Mouse (Mus musculus): ENCODE data around the gene Dnah2. TPM values are rescaled to one million over a fixed set of nuclear protein-coding genes. Genes with fewer than 3 reads are reported as not detected.

The Dnah2 gene
- 1.9 TPM in 2 replicates for polyA plus RNA-seq (2015; fragmentation: Nextera tagmentation; extraction: Ambion mirVana)

- Histone ChIP-seq H3K36me3 (ENCODE audit: control insufficient read depth, insufficient read depth, low read length) (no peaks in the 10 kb centered on the region), H3K4me3 (ENCODE audit: low read length) (no peak within 1 kb of the TSS), H3K4me1 (replicated peaks; ENCODE audit: control insufficient read depth, insufficient read depth, low read length) (peaks cover 10% of the 10 kb centered on the region), H3K9me3 (ENCODE audit: control insufficient read depth, low read length) (no peaks in the 10 kb centered on the region), H3K4me2 (ENCODE audit: low read depth, low read length) (no peak within 1 kb of the TSS), H3K9ac (ENCODE audit: low read length) (no peak within 1 kb of the TSS), H3K27ac (ENCODE audit: low read length) (no peak within 1 kb of the TSS), H3K27me3 (ENCODE audit: control insufficient read depth, insufficient read depth, low read depth, low read length) (no peaks in the 10 kb centered on the region; the same call in 1 of the 2 replicates)
- no peak for ATAC-seq (ENCODE audit: low read depth)
- WGBS = 20% methylated on average over 12 of the region's 12 CpGs
Observed at GRCm38 (mm10) chr11:69549060-69549656, at the start of gene Dnah2. Gene Dnah2, minus strand, starts transcription at chr11:69549110.

GRCm38 (mm10) chr11:69594853-69595252, 45.9 kb upstream of the Dnah2 start:
- Histone ChIP-seq H3K36me3 (ENCODE audit: control insufficient read depth, insufficient read depth, low read length) (peaks cover 12% of the 10 kb centered on the region), H3K9me3 (ENCODE audit: control insufficient read depth, low read length) (no peaks in the 10 kb centered on the region), H3K4me2 (ENCODE audit: low read depth, low read length) (no peak overlapping the region), H3K27me3 (ENCODE audit: control insufficient read depth, insufficient read depth, low read depth, low read length) (no peaks in the 10 kb centered on the region), H3K27ac (ENCODE audit: low read length) (no peak overlapping the region), H3K4me1 (replicated peaks; ENCODE audit: control insufficient read depth, insufficient read depth, low read length) (peaks cover 2% of the 10 kb centered on the region), H3K4me3 (ENCODE audit: low read length) (no peak overlapping the region), H3K9ac (ENCODE audit: low read length) (no peak overlapping the region)
- 96% methylated on average over 6 of the region's 6 CpGs for WGBS
- ATAC-seq (ENCODE audit: low read depth) = no peak

- Histone ChIP-seq H3K4me3 (ENCODE audit: low read length) (no peak overlapping the region), H3K9ac (ENCODE audit: low read length) (no peak overlapping the region), H3K36me3 (ENCODE audit: control insufficient read depth, insufficient read depth, low read length) (peaks cover 31% of the 10 kb centered on the region), H3K27me3 (ENCODE audit: control insufficient read depth, insufficient read depth, low read depth, low read length) (no peaks in the 10 kb centered on the region), H3K4me1 (replicated peaks; ENCODE audit: control insufficient read depth, insufficient read depth, low read length) (no peaks in the 10 kb centered on the region), H3K4me2 (ENCODE audit: low read depth, low read length) (no peak overlapping the region), H3K9me3 (ENCODE audit: control insufficient read depth, low read length) (no peaks in the 10 kb centered on the region), H3K27ac (ENCODE audit: low read length) (no peak overlapping the region)
- WGBS = 75% methylated on average over 4 of the region's 4 CpGs
- no peak for ATAC-seq (ENCODE audit: low read depth)
Observed at GRCm38 (mm10) chr11:69592799-69593198, 43.9 kb upstream of the Dnah2 start.

GRCm38 (mm10) chr11:69591899-69592637, 43.2 kb upstream of the Dnah2 start:
- Histone ChIP-seq H3K36me3 (ENCODE audit: control insufficient read depth, insufficient read depth, low read length) (peaks cover 39% of the 10 kb centered on the region), H3K27ac (ENCODE audit: low read length) (no peak overlapping the region), H3K4me1 (replicated peaks; ENCODE audit: control insufficient read depth, insufficient read depth, low read length) (no peaks in the 10 kb centered on the region), H3K4me3 (ENCODE audit: low read length) (no peak overlapping the region), H3K27me3 (ENCODE audit: control insufficient read depth, insufficient read depth, low read depth, low read length) (no peaks in the 10 kb centered on the region), H3K9me3 (ENCODE audit: control insufficient read depth, low read length) (no peaks in the 10 kb centered on the region), H3K9ac (ENCODE audit: low read length) (no peak overlapping the region), H3K4me2 (ENCODE audit: low read depth, low read length) (no peak overlapping the region)
- ATAC-seq (ENCODE audit: low read depth) = 0 out of 2 replicates have a peak, but pooled peaks have one; percentile 36
- WGBS = 65% methylated on average over 7 of the region's 7 CpGs

GRCm38 (mm10) chr11:69591424-69591823, 42.5 kb upstream of the Dnah2 start:
- H3K9ac ChIP-seq (ENCODE audit: low read length) = no peak overlapping the region
- H3K27ac ChIP-seq (ENCODE audit: low read length) = no peak overlapping the region
- H3K9me3 ChIP-seq (ENCODE audit: control insufficient read depth, low read length) = no peaks in the 10 kb centered on the region
- no peak for ATAC-seq (ENCODE audit: low read depth)
- 84% methylated on average over 3 of the region's 3 CpGs for WGBS
- H3K36me3 ChIP-seq (ENCODE audit: control insufficient read depth, insufficient read depth, low read length) = peaks cover 39% of the 10 kb centered on the region
- no peaks in the 10 kb centered on the region for H3K27me3 ChIP-seq (ENCODE audit: control insufficient read depth, insufficient read depth, low read depth, low read length)
- H3K4me1 ChIP-seq (replicated peaks; ENCODE audit: control insufficient read depth, insufficient read depth, low read length) = no peaks in the 10 kb centered on the region
- H3K4me3 ChIP-seq (ENCODE audit: low read length) = no peak overlapping the region
- no peak overlapping the region for H3K4me2 ChIP-seq (ENCODE audit: low read depth, low read length)

GRCm38 (mm10) chr11:69590622-69591021, 41.7 kb upstream of the Dnah2 start:
- no peaks in the 10 kb centered on the region for H3K27me3 ChIP-seq (ENCODE audit: control insufficient read depth, insufficient read depth, low read depth, low read length)
- no peak overlapping the region for H3K4me2 ChIP-seq (ENCODE audit: low read depth, low read length)
- H3K27ac ChIP-seq (ENCODE audit: low read length) = no peak overlapping the region
- H3K9ac ChIP-seq (ENCODE audit: low read length) = no peak overlapping the region
- 92% methylated on average over 8 of the region's 8 CpGs for WGBS
- H3K36me3 ChIP-seq (ENCODE audit: control insufficient read depth, insufficient read depth, low read length) = peaks cover 39% of the 10 kb centered on the region
- H3K4me3 ChIP-seq (ENCODE audit: low read length) = no peak overlapping the region
- ATAC-seq (ENCODE audit: low read depth) = no peak
- no peaks in the 10 kb centered on the region for H3K4me1 ChIP-seq (replicated peaks; ENCODE audit: control insufficient read depth, insufficient read depth, low read length)
- H3K9me3 ChIP-seq (ENCODE audit: control insufficient read depth, low read length) = no peaks in the 10 kb centered on the region

- H3K27ac ChIP-seq (ENCODE audit: low read length) = no peak overlapping the region
- no peak for ATAC-seq (ENCODE audit: low read depth)
Observed at GRCm38 (mm10) chr11:69589207-69589834, 40.4 kb upstream of the Dnah2 start.

GRCm38 (mm10) chr11:69585718-69586325, 36.9 kb upstream of the Dnah2 start:
- H3K27me3 ChIP-seq (ENCODE audit: control insufficient read depth, insufficient read depth, low read depth, low read length) = no peaks in the 10 kb centered on the region
- no peak for ATAC-seq (ENCODE audit: low read depth)
- H3K36me3 ChIP-seq (ENCODE audit: control insufficient read depth, insufficient read depth, low read length) = peaks cover 28% of the 10 kb centered on the region
- WGBS = 77% methylated on average over 7 of the region's 7 CpGs
- H3K4me3 ChIP-seq (ENCODE audit: low read length) = no peak overlapping the region
- no peak overlapping the region for H3K9ac ChIP-seq (ENCODE audit: low read length)
- H3K4me1 ChIP-seq (replicated peaks; ENCODE audit: control insufficient read depth, insufficient read depth, low read length) = peaks cover 6% of the 10 kb centered on the region
- no peak overlapping the region for H3K4me2 ChIP-seq (ENCODE audit: low read depth, low read length)
- no peaks in the 10 kb centered on the region for H3K9me3 ChIP-seq (ENCODE audit: control insufficient read depth, low read length)
- no peak overlapping the region for H3K27ac ChIP-seq (ENCODE audit: low read length)

More at GRCm38 (mm10) chr11:69589207-69589834, 40.4 kb upstream of the Dnah2 start:
- no peaks in the 10 kb centered on the region for H3K4me1 ChIP-seq (replicated peaks; ENCODE audit: control insufficient read depth, insufficient read depth, low read length)
- peaks cover 37% of the 10 kb centered on the region for H3K36me3 ChIP-seq (ENCODE audit: control insufficient read depth, insufficient read depth, low read length)
- H3K27me3 ChIP-seq (ENCODE audit: control insufficient read depth, insufficient read depth, low read depth, low read length) = no peaks in the 10 kb centered on the region
- H3K4me3 ChIP-seq (ENCODE audit: low read length) = no peak overlapping the region
- H3K4me2 ChIP-seq (ENCODE audit: low read depth, low read length) = no peak overlapping the region
- no peaks in the 10 kb centered on the region for H3K9me3 ChIP-seq (ENCODE audit: control insufficient read depth, low read length)
- no peak overlapping the region for H3K9ac ChIP-seq (ENCODE audit: low read length)
- 89% methylated on average over 22 of the region's 22 CpGs for WGBS

GRCm38 (mm10) chr11:69584937-69585336, 36.0 kb upstream of the Dnah2 start:
- ATAC-seq (ENCODE audit: low read depth) = no peak
- Histone ChIP-seq H3K9ac (ENCODE audit: low read length) (no peak overlapping the region), H3K4me3 (ENCODE audit: low read length) (no peak overlapping the region), H3K9me3 (ENCODE audit: control insufficient read depth, low read length) (no peaks in the 10 kb centered on the region), H3K27me3 (ENCODE audit: control insufficient read depth, insufficient read depth, low read depth, low read length) (no peaks in the 10 kb centered on the region), H3K4me2 (ENCODE audit: low read depth, low read length) (no peak overlapping the region), H3K27ac (ENCODE audit: low read length) (no peak overlapping the region), H3K4me1 (replicated peaks; ENCODE audit: control insufficient read depth, insufficient read depth, low read length) (peaks cover 6% of the 10 kb centered on the region), H3K36me3 (ENCODE audit: control insufficient read depth, insufficient read depth, low read length) (peaks cover 28% of the 10 kb centered on the region)
- WGBS = 93% methylated on average over 13 of the region's 13 CpGs
